Mouse (Mus musculus) adrenal gland, adult 2 months (tissue): ENCODE measurements around the gene Gm47969. TPM values are rescaled to one million over a fixed set of nuclear protein-coding genes. Genes with fewer than 3 reads are reported as not detected.
A peak's percentile ranks its signal among the peaks of the same experiment; 100 is the strongest.
"Not testable (repeated sequence)": the region's sequence is repeated elsewhere in the genome, so short reads cannot be mapped to it uniquely, and the experiment has no call there.

ENCODE experiments used
- DNase-seq: peaks from one replicate; pipeline ENCODE4 v3.0.0; 2021
- long read RNA-seq: library from polyadenylated mRNA; stranded (forward); transcript quantifications from one replicate; pipeline ENCODE4 v2.0.0, GENCODE M21; 2021
- polyA plus RNA-seq: library from polyadenylated mRNA; depleted of rRNA; stranded (reverse); fragments of >200 nt; gene quantifications from 2 replicates; pipeline ENCODE4 v1.2.3, GENCODE M21; 2012; rRNA removed
- total RNA-seq, 2 experiments: library from RNA; stranded (reverse); gene quantifications; 2 replicates each; pipeline ENCODE4 v1.2.3; 2021

The Gm47969 gene
- total RNA-seq (not detected), polyA plus RNA-seq (not detected in 2 replicates)
- long read RNA-seq: 0 reads

DNA sequence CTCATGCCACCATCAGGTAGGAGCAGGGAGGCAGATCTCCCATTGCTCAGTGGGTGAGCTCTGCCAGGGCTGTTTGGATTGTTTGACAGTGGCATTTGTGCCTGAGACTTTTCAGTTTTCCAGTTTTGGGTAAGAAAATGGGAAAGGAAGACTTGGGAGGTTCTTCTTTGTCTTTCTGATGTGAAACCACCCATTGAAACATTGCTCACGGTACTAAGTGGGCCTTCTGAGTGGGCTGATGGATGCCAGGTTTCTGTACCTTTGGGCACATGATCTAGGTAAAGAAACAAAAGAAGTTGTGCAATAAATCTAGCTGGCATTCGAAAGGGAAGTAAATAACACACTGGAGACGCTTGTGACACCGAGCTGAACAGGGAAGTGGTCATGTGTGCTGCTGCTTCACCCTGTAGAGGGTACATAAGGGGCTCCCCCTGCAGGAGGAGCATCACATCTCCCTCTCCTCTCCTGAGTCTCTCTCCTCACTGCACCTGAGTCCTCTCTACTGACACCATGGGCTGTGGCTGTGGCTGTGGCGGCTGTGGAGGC, at the start of gene Gm47969:
Gm47969 (plus strand) TSS at position 51 of the 546 bp plus-strand sequence.
- DNase-seq: no peak

DNA sequence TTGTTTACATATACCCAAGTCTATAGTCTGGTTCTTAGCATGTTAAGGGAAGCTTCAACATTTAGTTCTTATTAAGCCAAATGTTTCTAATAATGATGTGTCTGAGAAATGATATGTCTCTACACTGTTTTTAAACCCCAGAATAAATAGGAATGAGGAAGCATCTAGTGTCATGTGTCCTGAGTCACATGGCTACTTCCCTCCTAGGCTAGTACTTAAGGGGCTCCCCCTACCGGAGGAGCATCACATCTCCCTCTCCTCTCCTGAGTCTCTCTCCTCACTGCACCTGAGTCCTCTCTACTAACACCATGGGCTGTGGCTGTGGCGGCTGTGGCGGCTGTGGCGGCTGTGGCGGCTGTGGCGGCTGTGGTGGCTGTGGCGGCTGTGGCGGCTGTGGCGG, 44.4 kb upstream of the Gm47969 start, which contains the start of gene Gm47959:
Gm47959 (plus strand) TSS at position 243 of the 400 bp plus-strand sequence.
- not testable (repeated sequence) for DNase-seq

DNA sequence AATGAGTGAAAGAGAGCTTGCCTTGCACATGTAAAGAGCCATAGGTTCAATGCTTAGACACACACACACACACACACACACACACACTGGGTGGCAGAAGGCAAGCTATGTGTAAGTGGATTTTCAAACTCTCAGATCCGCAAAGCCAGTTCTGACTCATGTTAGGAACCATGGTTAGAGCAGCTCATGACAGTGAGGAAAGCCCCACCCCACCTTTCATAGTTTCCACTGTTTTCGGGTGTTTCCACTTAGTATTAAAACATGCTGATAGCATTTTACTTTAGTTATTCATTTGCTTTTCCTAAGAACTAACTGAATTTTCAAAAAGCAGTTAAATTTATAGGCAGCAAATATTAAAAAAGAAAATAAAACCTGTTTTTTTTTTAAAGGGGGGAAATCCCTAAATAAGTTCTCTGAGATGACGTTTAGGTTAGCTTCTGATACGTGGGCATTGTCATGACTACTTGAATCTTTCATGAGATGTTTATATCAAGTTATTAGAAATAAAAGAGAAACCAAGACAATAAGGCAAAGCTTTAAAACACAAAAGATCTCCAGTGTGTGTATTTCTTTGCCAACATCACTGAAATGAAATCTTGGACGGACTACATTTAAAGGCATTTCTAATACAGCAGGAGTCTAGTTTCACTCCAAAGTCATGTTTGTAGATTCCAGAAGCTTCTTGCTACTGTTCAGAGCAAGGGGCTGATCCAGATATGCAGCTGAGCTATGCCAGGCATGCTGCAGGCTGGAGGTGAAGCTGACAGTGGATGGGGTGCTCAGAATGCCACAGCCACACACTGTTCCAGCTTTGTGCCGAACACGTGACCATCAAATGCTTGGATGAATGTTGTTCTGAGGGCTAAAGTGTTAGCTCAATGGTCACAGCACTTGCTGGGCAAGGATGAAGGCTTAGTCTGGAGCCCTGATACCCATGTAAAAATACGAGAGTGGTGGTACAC, 38.2 kb upstream of the Gm47969 start:
- DNase-seq: no peak

DNA sequence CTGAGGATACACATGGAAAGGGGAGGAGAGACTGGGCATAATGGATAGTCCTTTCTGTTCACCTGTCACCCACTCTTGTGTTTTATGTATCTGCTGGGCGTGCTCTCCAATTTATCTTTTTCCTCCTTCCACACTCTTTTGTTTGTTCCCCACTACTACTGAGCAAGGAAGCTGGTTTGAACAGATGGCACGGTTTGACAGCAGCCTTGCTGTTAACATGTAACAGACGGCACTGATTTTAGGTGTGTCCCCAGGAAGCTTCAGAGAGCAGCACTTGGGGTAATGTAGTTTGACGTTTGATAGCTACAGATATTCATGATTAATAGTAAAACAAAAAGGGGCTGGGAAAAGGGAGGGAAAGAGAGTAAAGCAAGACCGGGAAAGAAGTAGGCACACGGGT, 37.3 kb upstream of the Gm47969 start:
- no peak for DNase-seq

DNA sequence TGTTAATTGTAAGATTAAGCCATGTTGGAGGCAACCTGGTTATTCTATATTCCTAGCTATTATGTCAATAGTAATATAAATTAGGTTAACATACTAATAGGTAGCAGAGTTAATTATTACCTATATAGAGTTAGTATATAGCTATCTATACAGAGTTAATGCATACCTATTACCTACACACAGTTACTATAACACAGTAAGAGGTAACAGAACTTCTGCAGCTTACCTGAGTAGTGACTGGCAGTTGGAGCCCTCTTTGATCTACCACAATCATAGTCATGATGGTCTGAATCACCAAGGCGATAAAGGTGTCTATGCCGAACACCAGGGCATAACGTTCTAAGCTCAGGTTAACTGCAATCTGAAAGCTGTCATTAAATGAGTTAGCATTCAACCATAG, 30.3 kb upstream of the Gm47969 start:
- DNase-seq: no peak

DNA sequence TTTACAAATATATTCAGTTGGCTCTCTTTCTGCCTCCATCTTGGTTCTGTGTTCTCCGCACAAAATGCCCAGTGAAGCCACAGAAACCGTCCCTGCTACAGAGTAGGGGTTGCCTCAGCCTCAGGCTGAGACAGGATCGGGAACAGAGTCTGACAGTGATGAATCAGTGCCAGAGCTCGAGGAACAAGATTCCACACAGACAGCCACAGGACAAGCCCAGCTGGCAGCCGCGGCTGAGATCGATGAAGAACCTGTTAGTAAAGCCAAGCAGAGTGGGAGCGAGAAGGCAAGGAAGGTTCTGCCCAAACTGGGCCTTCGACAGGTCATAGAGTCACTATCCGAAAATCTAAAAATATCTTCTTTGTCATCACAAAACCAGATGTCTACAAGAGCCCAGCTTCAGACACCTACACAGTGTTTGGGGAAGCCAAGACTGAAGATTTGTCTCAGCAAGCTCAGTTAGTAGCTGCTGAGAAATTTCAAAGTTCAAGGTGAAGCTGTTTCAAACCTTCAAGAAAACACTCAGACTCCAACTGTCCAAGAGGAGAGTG, 29.3 kb upstream of the Gm47969 start:
- DNase-seq: no peak

DNA sequence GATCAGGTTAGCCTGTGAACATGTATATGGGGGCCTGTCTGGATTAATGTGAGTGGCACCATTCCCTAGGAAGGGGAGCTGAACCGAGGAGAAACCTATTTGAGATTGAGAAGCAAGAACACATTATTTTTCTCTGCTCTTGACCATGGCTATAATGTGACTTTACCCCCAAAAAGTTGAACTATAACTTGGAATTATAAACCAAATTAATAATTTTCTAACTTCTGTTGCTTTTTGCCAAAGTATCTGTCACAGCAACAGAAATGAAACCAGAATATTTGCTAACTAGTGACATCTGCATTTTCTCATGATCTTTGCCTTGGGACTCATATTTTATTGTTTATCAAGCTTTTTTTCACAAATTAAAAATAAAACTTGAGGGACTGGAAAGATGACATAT, 28.2 kb upstream of the Gm47969 start:
- DNase-seq: no peak

DNA sequence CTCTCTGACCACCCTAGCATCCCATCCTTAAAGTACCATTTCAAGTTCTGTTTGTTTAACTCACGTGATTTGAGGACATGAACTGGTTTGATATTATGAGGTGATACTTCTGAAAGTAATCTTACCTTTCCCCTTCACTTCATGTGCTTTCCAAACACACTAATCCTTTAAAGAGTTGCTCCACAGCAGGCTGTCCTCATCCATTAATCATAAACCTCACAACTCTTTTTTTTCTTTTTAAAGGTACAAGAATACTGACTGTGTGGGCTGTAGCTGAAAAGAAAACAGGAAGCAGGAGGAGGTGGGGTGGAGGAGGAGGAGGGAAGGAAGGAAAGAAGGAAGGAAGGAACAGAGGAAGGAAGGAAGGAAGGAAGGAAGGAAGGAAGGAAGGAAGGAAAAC, 12.8 kb upstream of the Gm47969 start:
- no peak for DNase-seq

DNA sequence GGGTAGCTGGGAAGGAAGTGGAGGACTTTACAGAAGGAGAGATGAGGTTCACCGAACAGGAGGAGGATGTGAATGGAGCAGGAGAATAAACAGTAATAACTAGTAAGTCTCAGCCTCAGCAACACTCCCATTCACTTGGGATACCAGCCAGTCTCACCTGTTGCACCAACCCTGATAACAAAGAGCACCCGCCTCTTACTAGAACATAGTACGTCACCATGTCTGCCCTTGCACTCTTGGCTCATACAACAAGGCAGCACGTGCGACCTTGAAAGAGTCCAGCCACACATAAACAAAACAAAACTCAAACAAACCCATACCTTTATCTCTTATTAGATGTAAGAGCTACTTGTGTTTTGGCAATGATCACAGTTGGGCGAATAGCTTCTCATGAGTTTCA, 12.2 kb upstream of the Gm47969 start:
- DNase-seq: peak; percentile 1

DNA sequence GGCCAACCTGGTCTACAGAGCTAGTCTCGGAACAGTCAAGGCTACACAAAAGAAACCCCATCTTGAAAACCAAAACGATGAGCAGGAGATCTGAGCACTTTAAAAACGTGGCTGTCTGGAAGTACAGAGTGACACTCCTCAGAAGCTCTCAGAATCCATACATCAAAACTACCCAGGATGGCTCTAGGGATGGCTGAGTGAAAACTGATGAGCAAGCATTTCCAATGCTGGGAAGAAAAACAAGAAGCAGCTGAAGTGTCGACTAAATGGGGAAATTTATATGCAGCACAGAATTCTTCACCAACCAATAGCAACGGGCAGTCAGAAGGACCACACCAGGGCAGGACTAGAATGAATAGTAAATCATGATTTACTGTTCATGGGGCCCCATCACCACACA, 10.2 kb upstream of the Gm47969 start:
- DNase-seq: no peak

DNA sequence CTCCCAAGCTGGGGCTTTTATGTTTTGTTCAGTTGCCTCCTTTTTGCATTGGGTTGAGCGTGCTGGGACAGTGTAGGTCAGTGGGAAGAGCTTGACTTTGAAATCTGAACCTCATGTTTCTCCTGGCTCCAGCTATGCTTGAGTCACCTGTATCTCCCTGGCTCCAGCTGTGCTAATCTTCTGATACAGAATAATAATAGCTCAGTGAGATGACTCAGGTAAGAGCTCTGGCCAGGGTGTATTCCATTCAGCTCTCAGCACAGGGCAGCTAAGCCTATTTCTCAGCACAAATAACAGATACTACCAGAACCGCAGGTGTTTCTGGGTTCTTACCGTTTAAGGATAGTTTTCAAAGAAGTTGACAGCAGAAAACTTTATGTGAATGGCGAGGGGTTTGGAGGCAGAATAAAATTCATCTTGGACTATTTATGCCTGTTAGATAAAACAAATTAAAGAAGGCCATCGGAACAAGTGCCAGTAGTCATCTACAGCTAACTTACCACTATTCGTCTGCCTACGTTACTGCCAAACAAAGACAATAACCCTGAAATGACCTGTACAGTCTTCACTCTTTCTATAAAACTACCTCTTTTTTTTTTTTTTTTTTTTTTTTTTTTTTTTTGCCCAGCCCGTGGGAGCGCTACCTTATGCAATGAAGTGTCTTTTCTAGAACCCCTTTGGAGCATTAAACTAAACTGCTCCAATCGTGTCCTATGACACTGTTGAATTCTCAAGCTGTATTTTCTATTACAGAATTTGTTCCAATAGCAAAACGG, 7.7 kb upstream of the Gm47969 start:
- no peak for DNase-seq

DNA sequence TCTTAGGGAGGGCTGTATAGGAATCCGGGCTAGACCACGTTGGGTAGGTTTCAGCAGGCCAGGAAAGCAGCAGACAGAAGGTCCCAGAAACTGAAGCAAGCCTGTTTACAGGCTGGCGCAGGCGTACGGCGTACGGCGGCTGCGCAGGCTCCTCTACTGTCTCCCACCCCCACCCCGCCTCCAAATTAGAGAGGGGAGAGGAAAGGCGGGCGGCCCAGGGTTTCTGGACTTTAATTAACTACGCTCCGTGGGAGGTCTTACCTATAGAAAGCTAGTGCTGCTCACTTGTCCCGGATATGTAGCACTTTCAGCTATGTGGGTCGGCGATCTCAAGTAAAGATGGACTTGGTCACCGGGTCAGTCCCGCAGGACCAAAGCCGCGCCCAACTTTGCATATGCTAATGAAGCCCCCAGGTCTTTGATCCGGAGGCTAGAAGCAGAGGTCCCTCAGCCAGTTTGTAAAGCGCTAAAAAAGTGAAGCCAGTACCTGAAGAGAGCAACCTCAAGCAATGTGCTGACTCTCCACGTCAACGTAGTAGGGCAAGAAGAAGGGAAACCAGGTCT, 6.5 kb upstream of the Gm47969 start, which contains the start of gene Slc19a3:
Slc19a3 (minus strand) TSS at position 340 of the 564 bp plus-strand sequence.
- peak; percentile 45 for DNase-seq

DNA sequence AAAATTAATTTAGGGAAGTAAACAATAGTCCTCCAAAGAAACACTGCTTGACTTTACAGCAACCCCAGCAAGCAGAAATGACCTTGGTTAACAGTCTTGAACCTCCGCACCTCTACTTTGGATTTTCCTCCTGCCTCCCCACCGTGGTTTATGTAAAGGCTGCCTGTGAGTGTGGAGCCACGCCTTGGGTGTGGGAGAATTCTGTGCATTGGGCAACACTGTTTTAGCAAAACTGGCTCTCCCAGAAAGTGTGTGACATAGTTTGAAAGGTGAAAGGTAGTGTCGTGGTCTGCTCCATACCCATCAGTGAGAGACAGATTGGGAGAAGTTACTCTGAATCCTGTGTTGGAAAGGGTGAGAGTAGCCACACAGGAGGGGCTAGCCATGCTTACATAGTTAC, 5.7 kb upstream of the Gm47969 start:
- no peak for DNase-seq

DNA sequence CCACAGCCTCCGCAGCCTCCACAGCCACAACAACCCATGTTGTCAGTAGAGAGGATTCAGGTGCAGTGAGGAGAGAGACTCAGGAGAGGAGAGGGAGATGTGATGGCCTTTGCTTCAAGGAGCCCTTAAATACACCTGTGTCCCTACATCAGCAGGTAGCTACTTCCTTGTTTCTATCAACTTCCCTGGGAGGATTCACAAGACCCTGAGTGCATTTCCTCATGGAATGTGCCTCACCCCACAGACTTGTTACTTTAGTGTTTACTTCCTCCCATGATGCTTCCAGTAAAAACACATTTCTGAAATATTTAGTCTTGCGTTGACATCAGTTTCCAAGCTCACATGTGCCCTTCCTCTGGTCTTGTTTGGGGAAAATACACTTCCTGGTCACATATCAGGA, 2.4 kb upstream of the Gm47969 start, which contains the start of gene Krtap28-10:
Krtap28-10 (minus strand) TSS at position 101 of the 400 bp plus-strand sequence.
- DNase-seq: no peak

DNA sequence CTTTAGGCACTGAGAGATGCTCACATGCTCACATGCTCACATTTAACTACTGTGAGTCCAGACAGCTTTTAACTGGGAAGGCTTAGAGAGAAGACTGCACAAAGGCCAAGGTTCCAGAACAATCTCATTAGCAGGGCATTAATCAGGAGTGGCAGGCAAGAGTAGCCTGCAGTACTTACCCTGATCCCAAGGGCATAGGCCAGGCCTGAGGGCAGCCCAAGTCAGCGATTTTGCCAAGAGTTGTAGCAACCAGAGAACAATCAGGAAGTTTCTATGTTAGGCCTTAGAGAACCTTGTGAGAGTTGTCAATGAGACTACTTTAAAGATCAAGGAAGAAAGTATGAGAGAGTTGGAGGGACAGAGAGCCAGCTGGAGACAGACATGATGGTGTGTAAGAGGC, 13.7 kb downstream of the Gm47969 start:
- DNase-seq: peak; percentile 9

DNA sequence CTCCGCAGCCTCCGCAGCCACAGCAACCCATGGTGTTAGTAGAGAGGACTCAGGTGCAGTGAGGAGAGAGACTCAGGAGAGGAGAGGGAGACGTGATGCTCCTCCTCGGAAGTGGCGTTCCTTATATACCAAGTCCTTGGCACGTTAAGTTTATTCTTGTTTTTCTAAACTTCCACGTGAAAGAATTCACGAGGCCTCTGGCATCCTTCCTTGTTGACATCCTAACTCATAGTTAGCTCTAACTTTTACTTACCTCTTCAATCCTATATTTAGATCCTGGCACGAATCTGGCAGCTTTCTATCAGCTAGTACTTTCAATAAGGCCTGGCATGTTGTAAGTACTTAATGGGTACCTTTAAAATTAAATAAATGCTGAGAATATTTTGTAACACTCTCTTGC, 14.5 kb downstream of the Gm47969 start, which contains the start of gene A030005K14Rik:
A030005K14Rik (minus strand) TSS at position 101 of the 400 bp plus-strand sequence.
- no peak for DNase-seq

DNA sequence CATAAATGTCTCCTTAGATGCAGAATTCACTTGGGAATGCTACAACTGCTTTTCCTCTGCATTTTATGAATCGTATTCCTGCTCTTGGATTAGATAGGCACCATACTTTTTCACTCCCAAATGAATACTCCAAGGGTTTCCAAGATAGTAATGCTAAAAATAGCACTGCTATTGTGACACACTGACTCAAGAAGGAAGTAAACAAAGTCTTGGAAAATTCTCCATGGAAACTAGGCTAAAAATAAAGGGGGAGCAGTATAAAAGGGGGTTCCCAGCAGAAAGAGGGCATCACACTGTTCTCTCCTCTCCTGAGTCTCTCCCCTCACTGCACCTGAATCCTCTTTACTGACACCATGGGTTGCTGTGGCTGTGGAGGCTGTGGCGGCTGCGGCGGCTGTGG, 15.9 kb downstream of the Gm47969 start, which contains the start of gene Krtap28-13:
Krtap28-13 (plus strand) TSS at position 288 of the 400 bp plus-strand sequence.
- no peak for DNase-seq

DNA sequence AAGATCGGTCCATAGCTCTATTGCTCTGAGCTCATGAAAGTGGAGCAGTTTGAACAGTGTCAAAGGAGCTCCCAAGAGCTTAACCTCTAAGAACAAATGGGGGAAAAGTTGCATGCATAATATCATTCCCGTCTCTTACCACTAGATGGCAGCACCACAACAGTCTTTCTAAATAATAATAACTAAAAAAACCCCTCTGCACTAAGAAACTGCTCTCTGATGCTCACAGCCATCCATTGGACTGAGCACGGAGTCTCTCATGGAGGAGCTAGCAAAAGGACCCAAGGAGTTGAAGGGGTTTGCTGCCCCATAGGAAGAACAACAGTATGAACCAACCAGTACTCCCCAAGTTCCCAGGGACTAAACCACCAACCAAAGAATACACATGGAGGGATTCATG, 20.1 kb downstream of the Gm47969 start:
- DNase-seq: no peak

DNA sequence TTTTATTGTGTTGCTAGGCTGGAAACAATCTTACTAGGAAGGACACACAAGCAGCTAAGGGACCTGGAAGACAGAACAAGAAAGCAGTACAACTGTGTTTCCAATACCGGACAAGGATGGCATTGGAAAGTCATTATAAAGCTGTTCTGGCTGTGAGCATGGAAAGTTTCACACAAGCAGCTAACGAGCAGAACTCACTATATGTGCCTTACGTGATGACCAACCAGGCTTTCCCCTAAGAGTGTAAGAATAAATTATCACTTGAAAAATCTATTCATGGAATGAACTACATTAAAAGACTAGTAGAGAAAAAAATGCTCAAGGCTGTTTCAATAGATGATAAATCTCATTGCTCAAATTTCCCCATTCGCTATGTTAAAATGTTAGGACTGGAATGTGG, 21.8 kb downstream of the Gm47969 start:
- DNase-seq: no peak

DNA sequence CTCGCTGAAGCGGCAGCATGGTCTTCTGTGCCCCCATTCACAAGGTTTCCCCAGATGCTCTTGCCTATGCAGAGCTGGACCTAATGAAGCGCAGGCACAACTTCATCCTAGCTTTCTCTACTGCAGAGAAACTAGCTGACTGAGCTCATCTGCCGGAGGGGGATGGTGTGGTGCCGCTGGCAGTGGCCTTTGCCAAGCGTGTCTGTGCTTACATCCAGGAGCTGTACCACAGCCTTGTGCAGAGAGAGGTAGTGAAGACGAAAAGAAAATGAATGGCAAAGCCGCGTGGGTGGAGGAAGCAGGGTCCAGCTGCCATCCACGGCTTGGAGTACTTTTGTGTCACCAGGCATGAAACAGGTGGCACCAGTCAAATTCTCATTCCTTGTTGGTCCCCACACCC, 22.5 kb downstream of the Gm47969 start:
- DNase-seq: no peak

DNA sequence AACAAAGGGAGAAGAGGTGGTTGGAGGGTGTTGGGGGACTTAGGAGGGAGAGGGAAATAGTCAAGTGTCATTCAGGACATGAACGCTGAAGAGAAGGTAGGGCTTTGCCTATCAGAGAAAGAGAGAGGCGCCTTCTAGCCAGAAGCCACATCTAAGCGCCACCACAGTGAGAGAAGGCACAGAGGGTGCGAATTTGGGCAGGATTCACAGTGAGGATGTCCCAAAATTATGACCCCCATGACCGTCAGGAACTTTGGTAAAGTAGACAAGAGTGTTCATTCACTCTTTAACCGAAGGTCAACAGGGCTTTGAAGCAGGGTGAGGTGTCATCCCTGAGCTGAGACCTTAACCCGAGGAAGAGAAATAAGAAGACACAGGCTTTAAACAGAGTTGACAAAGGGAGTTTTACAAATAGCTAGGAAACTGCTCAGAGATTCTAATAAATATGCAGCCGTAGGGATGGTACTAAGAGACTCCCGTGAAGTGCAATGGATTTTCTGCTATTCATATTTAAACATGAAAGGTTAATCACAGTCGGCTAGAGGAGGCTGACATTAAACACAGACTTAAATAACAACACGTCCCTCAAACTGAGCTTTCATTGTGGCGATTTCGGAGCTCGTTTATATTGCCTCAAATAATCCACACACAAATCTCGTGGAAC, 30.9 kb downstream of the Gm47969 start:
- DNase-seq: no peak
